ENCODE assay signal across 10 mouse cellular contexts in genomic region chr2:128284822-128285421, GRCm38 (mm10).
A peak's percentile ranks its signal among the peaks of the same experiment; 100 is the strongest.
DNase-seq lines count a peak whose midpoint lies in the region; ATAC-seq and TF ChIP-seq lines count a peak whose summit lies in the region.
"Had no signal": no experiment of that assay in that cellular context is flagged by ENCODE, and none has a peak within 500 bp of the region (broad histone marks: within the 10 kb centered on the region; RNA-seq: fewer than 3 reads in every experiment).

No protein-coding gene starts in this region.

- no peak for TF ChIP-seq CTCF in kidney, postnatal 0 days (IDR thresholded peaks at IDR 0.05; ENCODE audit: low read depth)
- TF ChIP-seq CTCF in liver, postnatal 0 days (IDR thresholded peaks at IDR 0.05; ENCODE audit: low read depth): 0 out of 2 replicates have a peak, but pooled peaks have one; percentile 7

- H3K4me2 ChIP-seq in hindbrain, embryonic 15.5 days: no peak overlapping the region
- no peak overlapping the region for H3K4me2 ChIP-seq in hindbrain, embryonic 11.5 days (replicated peaks; ENCODE audit: low read depth, low read length)
- H3K4me2 ChIP-seq in kidney, postnatal 0 days (ENCODE audit: low read length): no peak overlapping the region
- H3K4me2 ChIP-seq in liver, postnatal 0 days (ENCODE audit: low read depth, low read length): no peak overlapping the region

- no peak overlapping the region for H3K9ac ChIP-seq in hindbrain, embryonic 15.5 days
- no peak overlapping the region for H3K9ac ChIP-seq in hindbrain, embryonic 11.5 days (ENCODE audit: low read depth, low read length)
- H3K9ac ChIP-seq in kidney, postnatal 0 days (ENCODE audit: low read depth, low read length): no peak overlapping the region
- no peak overlapping the region for H3K9ac ChIP-seq in liver, postnatal 0 days (replicated peaks)

- peaks cover 26% of the 10 kb centered on the region for H3K4me1 ChIP-seq in hindbrain, embryonic 15.5 days (replicated peaks)
- peaks cover 2% of the 10 kb centered on the region; the same call in 1 of the 2 replicates for H3K4me1 ChIP-seq in hindbrain, embryonic 11.5 days (replicated peaks; ENCODE audit: control insufficient read depth, insufficient read depth, low read length)
- H3K4me1 ChIP-seq in kidney, postnatal 0 days (replicated peaks; ENCODE audit: insufficient read depth, low read length): no peaks in the 10 kb centered on the region
- H3K4me1 ChIP-seq in liver, postnatal 0 days (ENCODE audit: insufficient read depth): no peaks in the 10 kb centered on the region

- no peak for DNase-seq in hindbrain, embryonic 11.5 days (ENCODE audit: low spot score)
- peak; percentile 45 to 52 for DNase-seq in cerebellum, postnatal 36 days
- peak; percentile 91 to 93 for DNase-seq in heart, adult 9 months (ENCODE audit: low spot score in 2 of 2)
- DNase-seq in kidney, postnatal 0 days (ENCODE audit: low spot score): peak; percentile 83
- DNase-seq in liver, postnatal 0 days: peak; percentile 78
- DNase-seq in ovary, postnatal 36 days (ENCODE audit: low spot score): peak; percentile 80
- no peak for DNase-seq in c-Kit-positive CD71-positive TER-119-positive erythroid progenitor cells, embryonic 14.5 days (ENCODE audit: low spot score)

- H3K9me3 ChIP-seq in hindbrain, embryonic 15.5 days: no peaks in the 10 kb centered on the region
- H3K9me3 ChIP-seq in hindbrain, embryonic 11.5 days (ENCODE audit: control insufficient read depth, low read length): no peaks in the 10 kb centered on the region
- no peaks in the 10 kb centered on the region for H3K9me3 ChIP-seq in kidney, postnatal 0 days (replicated peaks; ENCODE audit: low read length)
- H3K9me3 ChIP-seq in liver, postnatal 0 days (ENCODE audit: low read length): no peaks in the 10 kb centered on the region

- peak; percentile 39 for ATAC-seq in hindbrain, embryonic 15.5 days (ENCODE audit: low FRiP score, low read depth)
- no peak for ATAC-seq in hindbrain, embryonic 11.5 days (ENCODE audit: low FRiP score)
- peak; percentile 63; the same call in 1 of the 2 replicates for ATAC-seq in kidney, postnatal 0 days (replicated peaks; ENCODE audit: low FRiP score, low read depth)
- ATAC-seq in liver, postnatal 0 days: peak; percentile 76

- H3K27me3 ChIP-seq in hindbrain, embryonic 15.5 days: no peaks in the 10 kb centered on the region
- H3K27me3 ChIP-seq in hindbrain, embryonic 11.5 days (ENCODE audit: control insufficient read depth, insufficient read depth, low read length): no peaks in the 10 kb centered on the region
- no peaks in the 10 kb centered on the region for H3K27me3 ChIP-seq in kidney, postnatal 0 days (ENCODE audit: insufficient read depth, low read length)
- no peaks in the 10 kb centered on the region for H3K27me3 ChIP-seq in liver, postnatal 0 days (ENCODE audit: insufficient read depth, low read length)
- H3K27me3 ChIP-seq: CH12.LX had no signal

- WGBS in hindbrain, embryonic 15.5 days: 59% methylated on average over 7 of the region's 7 CpGs
- 75% methylated on average over 7 of the region's 7 CpGs for WGBS in hindbrain, embryonic 11.5 days
- 51% methylated on average over 7 of the region's 7 CpGs for WGBS in kidney, postnatal 0 days
- 64% methylated on average over 7 of the region's 7 CpGs for WGBS in liver, postnatal 0 days (ENCODE audit: insufficient replicate concordance)

- no peak for TF ChIP-seq EP300 in liver, postnatal 0 days (IDR thresholded peaks at IDR 0.05; ENCODE audit: low read depth)

- no peak overlapping the region for H3K4me3 ChIP-seq in hindbrain, embryonic 15.5 days
- no peak overlapping the region for H3K4me3 ChIP-seq in hindbrain, embryonic 11.5 days (ENCODE audit: low read depth, low read length)
- no peak overlapping the region for H3K4me3 ChIP-seq in kidney, postnatal 0 days (replicated peaks; ENCODE audit: low read depth, low read length)
- H3K4me3 ChIP-seq in liver, postnatal 0 days (ENCODE audit: low read depth, low read length): no peak overlapping the region
- H3K4me3 ChIP-seq: erythroblast, embryonic 14.5 days had no signal

- no peak overlapping the region for H3K27ac ChIP-seq in hindbrain, embryonic 15.5 days (replicated peaks)
- no peak overlapping the region for H3K27ac ChIP-seq in hindbrain, embryonic 11.5 days (ENCODE audit: low read depth, low read length)
- no peak overlapping the region for H3K27ac ChIP-seq in kidney, postnatal 0 days
- no peak overlapping the region for H3K27ac ChIP-seq in liver, postnatal 0 days (ENCODE audit: low read depth)

- H3K36me3 ChIP-seq in hindbrain, embryonic 15.5 days: no peaks in the 10 kb centered on the region
- H3K36me3 ChIP-seq in hindbrain, embryonic 11.5 days (ENCODE audit: control insufficient read depth, insufficient read depth, low read length): no peaks in the 10 kb centered on the region
- no peaks in the 10 kb centered on the region for H3K36me3 ChIP-seq in kidney, postnatal 0 days (ENCODE audit: insufficient read depth, low read length)
- no peaks in the 10 kb centered on the region for H3K36me3 ChIP-seq in liver, postnatal 0 days (replicated peaks; ENCODE audit: insufficient read depth, low read length)

Comparison
In these comparisons a context has a peak if more than half of its experiments do, and no peak if none do; other contexts are left out.
1. DNase-seq: peak in cerebellum, postnatal 36 days (2 of 2), heart, adult 9 months (2 of 2), kidney, postnatal 0 days (single experiment), liver, postnatal 0 days (single experiment) and ovary, postnatal 36 days (single experiment); none in hindbrain, embryonic 11.5 days (single experiment) and c-Kit-positive CD71-positive TER-119-positive erythroid progenitor cells, embryonic 14.5 days (single experiment).